Comparison of ENCODE assay signal across 21 mouse cellular contexts in the genomic region with DNA sequence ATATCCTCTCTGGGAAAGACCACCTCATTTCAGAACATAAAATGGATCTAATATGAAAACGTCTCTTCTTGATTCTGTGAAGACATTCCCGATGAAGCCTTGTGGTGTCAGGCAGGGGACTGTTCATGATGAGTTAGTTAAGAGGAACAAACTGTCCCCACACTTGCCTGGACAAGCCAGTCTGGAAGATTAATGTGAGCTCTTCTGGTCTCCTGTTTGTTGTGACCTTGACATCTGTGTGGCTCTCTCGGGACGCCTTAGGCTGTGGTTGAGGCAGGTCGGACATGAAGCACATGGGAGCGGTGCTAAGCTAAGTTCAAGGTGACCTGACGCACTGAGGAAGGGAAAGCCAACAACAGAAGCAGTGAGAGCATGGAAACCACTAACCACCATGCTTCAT.
DNase-seq lines count a peak whose midpoint lies in the region; ATAC-seq and TF ChIP-seq lines count a peak whose summit lies in the region.
"Had no signal": no experiment of that assay in that cellular context is flagged by ENCODE, and none has a peak within 500 bp of the region (broad histone marks: within the 10 kb centered on the region; RNA-seq: fewer than 3 reads in every experiment).

No protein-coding gene starts in this region.

- intact Hi-C loops in heart, postnatal 10 days (cut with DNase I): no loop called here

- H3K4me3 ChIP-seq in forebrain, postnatal 0 days (ENCODE audit: low read depth, low read length): no peak overlapping the region
- H3K4me3 ChIP-seq: embryonic facial prominence, embryonic 10.5 days; embryonic facial prominence, embryonic 12.5 days; forebrain, embryonic 10.5 days; forebrain, embryonic 12.5 days had no signal

- no peak overlapping the region for H3K4me2 ChIP-seq in forebrain, postnatal 0 days (ENCODE audit: low read depth)
- H3K4me2 ChIP-seq: embryonic facial prominence, embryonic 12.5 days; forebrain, embryonic 12.5 days had no signal

- H3K9ac ChIP-seq in forebrain, postnatal 0 days: no peak overlapping the region
- H3K9ac ChIP-seq: embryonic facial prominence, embryonic 12.5 days; forebrain, embryonic 12.5 days had no signal

- H3K36me3 ChIP-seq in forebrain, postnatal 0 days (ENCODE audit: insufficient read depth): peaks cover 18% of the 10 kb centered on the region
- H3K36me3 ChIP-seq: embryonic facial prominence, embryonic 10.5 days; embryonic facial prominence, embryonic 12.5 days; forebrain, embryonic 10.5 days; forebrain, embryonic 12.5 days had no signal

- H3K9me3 ChIP-seq in forebrain, postnatal 0 days (ENCODE audit: low read length): no peaks in the 10 kb centered on the region
- H3K9me3 ChIP-seq: embryonic facial prominence, embryonic 10.5 days; embryonic facial prominence, embryonic 12.5 days; forebrain, embryonic 10.5 days; forebrain, embryonic 12.5 days had no signal

- H3K4me1 ChIP-seq in forebrain, postnatal 0 days (ENCODE audit: insufficient read depth): no peaks in the 10 kb centered on the region

- no peak overlapping the region for H3K27ac ChIP-seq in forebrain, postnatal 0 days (ENCODE audit: low read depth, low read length)
- H3K27ac ChIP-seq: embryonic facial prominence, embryonic 10.5 days; embryonic facial prominence, embryonic 12.5 days; forebrain, embryonic 10.5 days; forebrain, embryonic 12.5 days had no signal

- peak; percentile 20 for DNase-seq in adrenal gland, adult 2 months
- DNase-seq in adrenal gland, postnatal 4 days (ENCODE audit: low spot score in 2 of 2): no peak
- peak; percentile 29 for DNase-seq in heart, adult 11 months
- DNase-seq in heart, postnatal 10 days: no peak
- peak; percentile 13 for DNase-seq in adrenal gland, postnatal 10 days
- peak; percentile 28 to 37 for DNase-seq in adrenal gland, postnatal 36 days
- no peak for DNase-seq in ovary, adult 18-20 months (ENCODE audit: low spot score)
- DNase-seq in forebrain, postnatal 0 days: no peak
- DNase-seq: cerebellum, adult 11 months; cerebellum, adult 18-20 months; cerebellum, adult 8-10 months; cerebellum, adult 9-11 months; cerebellum, postnatal 14 days; cerebellum, postnatal 36 days had no signal

- TF ChIP-seq CTCF in forebrain, postnatal 0 days (IDR thresholded peaks at IDR 0.05; ENCODE audit: low read depth): no peak

- H3K27me3 ChIP-seq in forebrain, postnatal 0 days (ENCODE audit: insufficient read depth, low read length): no peaks in the 10 kb centered on the region
- H3K27me3 ChIP-seq: embryonic facial prominence, embryonic 12.5 days; forebrain, embryonic 12.5 days had no signal

- WGBS in forebrain, postnatal 0 days: 95% methylated on average over 7 of the region's 7 CpGs

- no peak for ATAC-seq in forebrain, postnatal 0 days
- ATAC-seq: activated CD4-positive, CD25-positive, alpha-beta regulatory T cell, adult 4 months; forebrain, embryonic 14.5 days; forebrain, embryonic 16.5 days had no signal

Comparison
In these comparisons a context has a peak if more than half of its experiments do, and no peak if none do; other contexts are left out.
1. DNase-seq: peak in adrenal gland, adult 2 months (single experiment), heart, adult 11 months (single experiment), adrenal gland, postnatal 10 days (single experiment) and adrenal gland, postnatal 36 days (2 of 2); none in adrenal gland, postnatal 4 days (0 of 2), heart, postnatal 10 days (0 of 2), ovary, adult 18-20 months (single experiment) and forebrain, postnatal 0 days (single experiment).